Mouse (Mus musculus) embryo, embryonic 10.5 days (tissue): ENCODE results near the gene Frmd7.

Experiments used
- DNase-seq: peaks from one replicate; pipeline ENCODE4 v3.0.0-alpha.2; 2015; ENCODE audit warnings: low spot score

The Frmd7 gene

GRCm38 (mm10) chrX:50863771-50864170 lies 78.7 kb downstream of the Frmd7 start:
- no peak for DNase-seq

GRCm38 (mm10) chrX:50850428-50851184 lies 91.9 kb downstream of the Frmd7 start:
- DNase-seq: no peak
